Mouse (Mus musculus): ENCODE results near the gene Pgam5. TPM values are rescaled to one million over a fixed set of nuclear protein-coding genes. Genes with fewer than 3 reads are reported as not detected.

Gene Pgam5
- 10 to 100 TPM; 55.1 to 59.2 TPM for total RNA-seq (2021)
- long read RNA-seq, experiment 1, transcript Pgam5-202 (6 exons, 2,098 nt) = minor isoform, 35 of 114 reads
- long read RNA-seq, experiment 1, transcript Pgam5-201 (6 exons, 2,044 nt) = major isoform, 67 of 114 reads
- long read RNA-seq, experiment 1, partial matches to known transcripts = 2 of 114 reads
- long read RNA-seq, experiment 1, other reads (novel, unspliced or antisense) = 10 of 114 reads
- long read RNA-seq, experiment 2, transcript Pgam5-201 (6 exons, 2,044 nt) = major isoform, 41 of 90 reads
- long read RNA-seq, experiment 2, transcript Pgam5-202 (6 exons, 2,098 nt) = minor isoform, 31 of 90 reads
- long read RNA-seq, experiment 2, partial matches to known transcripts = 4 of 90 reads
- long read RNA-seq, experiment 2, other reads (novel, unspliced or antisense) = 14 of 90 reads

- DNase-seq (ENCODE audit: low spot score in 2 of 2) = peak; percentile 84 to 88
Measured at GRCm38 (mm10) chr5:110269141-110270101, at the start of gene Pgam5. Gene Pgam5, minus strand, starts transcription at chr5:110269913.

- DNase-seq (ENCODE audit: low spot score in 2 of 2) = no peak
Measured at GRCm38 (mm10) chr5:110313127-110313526, 43.4 kb upstream of the Pgam5 start.

- DNase-seq (ENCODE audit: low spot score in 2 of 2) = no peak
Measured at GRCm38 (mm10) chr5:110308861-110309260, 39.1 kb upstream of the Pgam5 start.

- DNase-seq (ENCODE audit: low spot score in 2 of 2) = no peak
Measured at GRCm38 (mm10) chr5:110300591-110300990, 30.9 kb upstream of the Pgam5 start.

- DNase-seq (ENCODE audit: low spot score in 2 of 2) = no peak
Measured at GRCm38 (mm10) chr5:110296637-110297036, 26.9 kb upstream of the Pgam5 start.

GRCm38 (mm10) chr5:110291649-110292048, 21.9 kb upstream of the Pgam5 start:
- DNase-seq (ENCODE audit: low spot score in 2 of 2) = no peak

GRCm38 (mm10) chr5:110287084-110287475, 17.4 kb upstream of the Pgam5 start:
- DNase-seq (ENCODE audit: low spot score in 2 of 2) = no peak

- DNase-seq (ENCODE audit: low spot score in 2 of 2) = no peak
Measured at GRCm38 (mm10) chr5:110286446-110287083, 16.9 kb upstream of the Pgam5 start.

- peak; percentile 79 to 86 for DNase-seq (ENCODE audit: low spot score in 2 of 2)
Measured at GRCm38 (mm10) chr5:110285770-110286445, 16.2 kb upstream of the Pgam5 start, which contains the start of the genes Pxmp2 and Pole. Gene Pxmp2, minus strand, starts transcription at chr5:110286186. Gene Pole, plus strand, starts transcription at chr5:110286306.

GRCm38 (mm10) chr5:110285156-110285555, 15.4 kb upstream of the Pgam5 start:
- DNase-seq (ENCODE audit: low spot score in 2 of 2) = no peak

- peak in 1 of 2 experiments; percentile 35 for DNase-seq (ENCODE audit: low spot score in 2 of 2)
Measured at GRCm38 (mm10) chr5:110284536-110284935, 14.8 kb upstream of the Pgam5 start.

- no peak for DNase-seq (ENCODE audit: low spot score in 2 of 2)
Measured at GRCm38 (mm10) chr5:110281984-110282383, 12.3 kb upstream of the Pgam5 start.

GRCm38 (mm10) chr5:110276910-110277309, 7.2 kb upstream of the Pgam5 start:
- no peak for DNase-seq (ENCODE audit: low spot score in 2 of 2)

- no peak for DNase-seq (ENCODE audit: low spot score in 2 of 2)
Measured at GRCm38 (mm10) chr5:110276391-110276790, 6.7 kb upstream of the Pgam5 start.

- DNase-seq (ENCODE audit: low spot score in 2 of 2) = no peak
Measured at GRCm38 (mm10) chr5:110274846-110275245, 5.1 kb upstream of the Pgam5 start.

- DNase-seq (ENCODE audit: low spot score in 2 of 2) = no peak
Measured at GRCm38 (mm10) chr5:110274147-110274546, 4.4 kb upstream of the Pgam5 start.

- no peak for DNase-seq (ENCODE audit: low spot score in 2 of 2)
Measured at GRCm38 (mm10) chr5:110270242-110270641, 529 bp upstream of the Pgam5 start.

GRCm38 (mm10) chr5:110266941-110267340, 2.8 kb downstream of the Pgam5 start:
- DNase-seq (ENCODE audit: low spot score in 2 of 2) = no peak

GRCm38 (mm10) chr5:110244091-110244490, 25.6 kb downstream of the Pgam5 start:
- DNase-seq (ENCODE audit: low spot score in 2 of 2) = no peak

- no peak for DNase-seq (ENCODE audit: low spot score in 2 of 2)
Measured at GRCm38 (mm10) chr5:110232346-110232745, 37.4 kb downstream of the Pgam5 start.

- no peak for DNase-seq (ENCODE audit: low spot score in 2 of 2)
Measured at GRCm38 (mm10) chr5:110231638-110232037, 38.1 kb downstream of the Pgam5 start.

All from left cerebral cortex, adult 18-20 months (tissue).